Mouse (Mus musculus) E14TG2a.4 (cell line): ENCODE measurements around the gene Minos1.
A peak's percentile ranks its signal among the peaks of the same experiment; 100 is the strongest.

Experiments used
- H3K27me3 ChIP-seq: 2 replicates; pipeline ENCODE4 v1.6.1; 2014; ENCODE audit warnings: low read length, control low read depth; ENCODE audit not compliant: insufficient read depth
- H3K36me3 ChIP-seq: 2 replicates; pipeline ENCODE4 v1.6.1; 2014; ENCODE audit warnings: low read length, control low read depth; ENCODE audit not compliant: insufficient read depth
- H3K4me1 ChIP-seq: replicated peaks from 2 replicates; pipeline ENCODE4 v1.6.1; 2014; ENCODE audit warnings: low read depth, low read length, control low read depth
- H3K4me3 ChIP-seq: replicated peaks from 2 replicates; pipeline ENCODE4 v1.5.1; 2014; ENCODE audit warnings: mild to moderate bottlenecking, low read length
- H3K9me3 ChIP-seq: 2 replicates; pipeline ENCODE4 v1.6.1; 2014; ENCODE audit warnings: low read length, control low read depth
- CTCF ChIP-seq: conservative IDR thresholded peaks from 2 replicates; pipeline ENCODE4 v1.5.1; 2014; ENCODE audit warnings: low read length
- NANOG ChIP-seq: IDR thresholded peaks from 2 replicates; pipeline ENCODE4 v1.6.1; 2014; ENCODE audit warnings: borderline replicate concordance, low read length, mixed read lengths
- POU5F1 ChIP-seq: IDR thresholded peaks from 2 replicates; pipeline ENCODE4 v1.6.1; 2014; ENCODE audit warnings: low read length, borderline replicate concordance

The Minos1 gene

GRCm38 (mm10) chr4:139169748-139170279 is 38.9 kb upstream of the Minos1 start:
- Histone ChIP-seq H3K36me3 (no peaks in the 10 kb centered on the region), H3K4me3 (peak overlapping the region; percentile 35), H3K9me3 (peaks cover 9% of the 10 kb centered on the region), H3K4me1 (peaks cover 36% of the 10 kb centered on the region), H3K27me3 (peaks cover 11% of the 10 kb centered on the region)
- TF ChIP-seq CTCF: no peak
- no peak for TF ChIP-seq POU5F1
- TF ChIP-seq NANOG: no peak

DNA sequence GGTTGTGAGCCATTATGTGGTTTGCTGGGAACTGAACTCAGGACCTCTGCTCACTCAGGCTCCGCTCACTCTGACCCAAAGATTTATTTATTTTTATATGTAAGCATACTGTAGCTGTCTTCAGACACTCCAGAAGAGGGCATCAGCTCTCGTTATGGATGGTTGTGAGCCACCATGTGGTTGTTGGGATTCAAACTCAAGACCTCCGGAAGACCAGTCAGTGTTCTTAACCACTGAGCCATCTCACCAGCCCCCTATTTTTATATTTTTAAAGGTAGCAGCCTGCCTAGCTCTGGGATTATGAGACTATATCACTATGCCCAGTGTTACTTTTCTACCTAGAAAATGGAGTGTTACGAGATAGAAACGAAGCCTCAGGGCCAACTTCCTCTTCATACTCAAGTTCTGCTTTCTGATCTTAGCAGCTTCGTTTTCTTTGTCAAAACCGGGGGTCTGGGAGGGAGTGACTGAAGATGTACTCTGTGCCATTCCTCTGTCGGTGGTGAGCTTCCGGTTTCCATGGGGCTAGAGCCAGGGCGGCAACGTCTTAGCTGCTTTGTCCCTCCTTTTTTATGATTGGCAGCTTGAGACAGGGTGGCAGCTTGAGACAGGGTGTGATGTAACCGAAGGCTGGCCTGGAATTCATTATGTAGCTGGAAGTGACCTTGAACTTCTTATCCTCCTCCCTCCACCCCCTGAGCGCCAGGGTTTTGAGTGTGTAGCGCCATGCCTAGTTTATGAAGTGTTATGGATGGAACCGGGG is 38.3 kb upstream of the Minos1 start:
- peak overlapping the region; percentile 35 for H3K4me3 ChIP-seq
- peaks cover 8% of the 10 kb centered on the region; the same call in 1 of the 2 replicates for H3K27me3 ChIP-seq
- TF ChIP-seq CTCF: no peak
- no peak for TF ChIP-seq NANOG
- no peak for TF ChIP-seq POU5F1
- H3K36me3 ChIP-seq: no peaks in the 10 kb centered on the region
- H3K4me1 ChIP-seq: peaks cover 38% of the 10 kb centered on the region
- H3K9me3 ChIP-seq: peaks cover 9% of the 10 kb centered on the region

- no peak for TF ChIP-seq POU5F1
- no peak for TF ChIP-seq CTCF
- TF ChIP-seq NANOG: no peak
- Histone ChIP-seq H3K27me3 (peaks cover 8% of the 10 kb centered on the region; the same call in 1 of the 2 replicates), H3K4me1 (peaks cover 38% of the 10 kb centered on the region)
These were observed 36.2 kb upstream of the Minos1 start for GRCm38 (mm10) chr4:139167107-139167506.

DNA sequence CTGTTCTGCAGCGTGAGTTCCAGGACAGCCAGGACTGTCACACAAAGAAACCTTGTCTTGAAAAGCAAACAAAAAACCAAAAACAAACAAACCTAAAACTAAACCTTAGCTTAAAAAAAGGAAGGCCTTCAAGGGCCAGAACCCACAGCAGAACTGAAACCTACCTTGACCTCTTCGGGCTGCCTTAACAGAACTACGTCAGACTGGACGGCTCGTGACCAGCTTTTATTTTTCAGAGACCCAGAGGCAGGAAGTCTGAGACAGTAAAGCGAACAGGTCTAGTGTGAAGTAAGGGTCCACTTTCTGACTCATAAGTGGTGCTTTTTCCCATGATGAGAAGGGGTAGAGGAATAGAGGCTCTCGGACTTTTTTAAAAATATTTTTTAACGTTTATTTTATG is 35.3 kb upstream of the Minos1 start:
- TF ChIP-seq NANOG (no peak), POU5F1 (no peak)
- Histone ChIP-seq H3K4me1 (peaks cover 38% of the 10 kb centered on the region), H3K4me3 (no peak overlapping the region), H3K36me3 (no peaks in the 10 kb centered on the region), H3K9me3 (no peaks in the 10 kb centered on the region), H3K27me3 (peaks cover 8% of the 10 kb centered on the region; the same call in 1 of the 2 replicates)

More at GRCm38 (mm10) chr4:139167107-139167506, 36.2 kb upstream of the Minos1 start:
- Histone ChIP-seq H3K36me3 (no peaks in the 10 kb centered on the region), H3K9me3 (peaks cover 6% of the 10 kb centered on the region), H3K4me3 (no peak overlapping the region)

DNA sequence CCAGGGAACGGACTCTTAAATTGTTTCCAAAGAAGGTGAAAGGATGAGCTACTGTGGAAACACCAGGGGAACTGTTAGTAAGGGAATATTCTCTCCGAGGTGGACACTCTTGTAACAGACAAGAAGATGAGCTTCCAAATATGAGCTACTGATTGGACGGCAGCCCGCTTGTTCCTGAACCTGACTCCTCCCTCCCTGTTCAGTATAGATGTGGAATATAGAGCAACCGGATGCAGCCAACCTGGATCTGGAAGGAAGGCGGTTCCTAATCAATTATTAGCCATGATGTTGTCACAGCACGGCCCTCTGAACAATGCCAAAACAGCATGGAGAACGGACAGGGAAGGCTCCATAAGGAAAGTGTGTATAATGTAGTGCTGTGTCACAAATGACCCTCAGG is 34.3 kb upstream of the Minos1 start:
- Histone ChIP-seq H3K27me3 (peaks cover 8% of the 10 kb centered on the region; the same call in 1 of the 2 replicates), H3K9me3 (no peaks in the 10 kb centered on the region), H3K36me3 (no peaks in the 10 kb centered on the region), H3K4me1 (peaks cover 30% of the 10 kb centered on the region), H3K4me3 (0 out of 2 replicates have a peak overlapping the region, but pooled peaks have one; percentile 13)
- TF ChIP-seq NANOG: no peak

DNA sequence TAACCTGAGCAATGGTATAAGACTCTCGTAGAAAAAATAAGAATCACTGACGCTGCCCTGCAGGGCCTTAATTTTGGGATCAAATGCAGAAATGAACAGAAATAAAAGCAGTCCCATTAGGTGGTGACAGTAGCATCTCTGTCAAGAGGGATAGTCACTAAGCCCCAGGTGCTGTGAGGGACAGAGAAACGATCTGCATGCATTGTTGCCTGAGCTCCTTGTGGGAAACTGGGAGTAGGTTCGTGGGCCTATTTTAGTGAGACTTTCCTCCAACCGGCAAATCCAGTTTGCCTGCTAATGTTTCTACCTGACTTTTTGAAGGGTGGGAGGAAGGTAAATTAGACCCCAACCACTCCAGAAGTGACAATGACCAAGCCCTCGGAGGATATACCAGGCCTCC is 33.2 kb upstream of the Minos1 start:
- H3K9me3 ChIP-seq: no peaks in the 10 kb centered on the region
- TF ChIP-seq POU5F1 (no peak), CTCF (no peak)
- H3K36me3 ChIP-seq: no peaks in the 10 kb centered on the region
- H3K4me3 ChIP-seq: no peak overlapping the region
- H3K27me3 ChIP-seq: peaks cover 8% of the 10 kb centered on the region; the same call in 1 of the 2 replicates
- H3K4me1 ChIP-seq: peaks cover 19% of the 10 kb centered on the region

DNA sequence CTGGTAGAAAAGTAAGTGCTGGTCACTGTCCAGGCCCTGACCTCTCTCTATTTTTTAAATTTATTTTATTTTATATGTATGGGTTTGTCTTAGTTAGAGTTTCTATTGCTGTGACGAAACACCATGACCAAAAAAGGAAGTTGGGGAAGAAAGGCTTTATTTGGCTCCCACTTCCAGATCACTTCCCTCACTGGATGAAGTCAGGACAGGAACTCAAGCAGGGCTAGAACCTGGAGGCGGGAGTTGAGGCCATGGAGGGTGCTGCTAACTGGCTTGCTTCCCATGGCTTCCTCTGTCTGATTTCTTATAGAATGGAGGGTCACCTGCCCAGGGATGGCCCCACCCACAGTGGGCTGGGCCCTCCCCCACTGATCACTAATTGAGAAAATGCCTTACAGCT is 30.2 kb upstream of the Minos1 start:
- Histone ChIP-seq H3K36me3 (no peaks in the 10 kb centered on the region), H3K9me3 (no peaks in the 10 kb centered on the region), H3K27me3 (peaks cover 11% of the 10 kb centered on the region; the same call in 1 of the 2 replicates), H3K4me3 (no peak overlapping the region), H3K4me1 (peaks cover 11% of the 10 kb centered on the region)
- no peak for TF ChIP-seq POU5F1

DNA sequence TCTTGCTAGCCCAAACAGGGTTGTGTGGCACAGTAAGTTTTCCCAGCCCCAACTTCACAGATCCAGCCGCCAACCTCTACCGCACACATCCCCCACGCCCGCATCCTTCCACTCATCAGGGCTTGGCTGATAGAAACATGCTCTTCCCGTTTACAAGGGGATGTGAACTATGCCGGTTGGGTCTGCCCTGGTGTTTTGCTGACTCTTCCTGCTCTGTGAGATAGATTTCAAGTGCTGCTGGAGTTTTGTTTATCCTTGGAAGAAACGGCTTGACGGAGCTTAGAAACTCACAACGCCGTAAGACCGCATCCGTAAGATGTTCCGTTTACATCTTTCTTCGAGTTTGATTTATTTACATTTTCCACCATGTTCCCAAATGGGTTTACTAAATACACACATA is 27.4 kb upstream of the Minos1 start:
- Histone ChIP-seq H3K36me3 (no peaks in the 10 kb centered on the region), H3K4me1 (peaks cover 19% of the 10 kb centered on the region), H3K9me3 (no peaks in the 10 kb centered on the region), H3K27me3 (peaks cover 16% of the 10 kb centered on the region), H3K4me3 (no peak overlapping the region)
- no peak for TF ChIP-seq NANOG
- no peak for TF ChIP-seq CTCF
- no peak for TF ChIP-seq POU5F1

DNA sequence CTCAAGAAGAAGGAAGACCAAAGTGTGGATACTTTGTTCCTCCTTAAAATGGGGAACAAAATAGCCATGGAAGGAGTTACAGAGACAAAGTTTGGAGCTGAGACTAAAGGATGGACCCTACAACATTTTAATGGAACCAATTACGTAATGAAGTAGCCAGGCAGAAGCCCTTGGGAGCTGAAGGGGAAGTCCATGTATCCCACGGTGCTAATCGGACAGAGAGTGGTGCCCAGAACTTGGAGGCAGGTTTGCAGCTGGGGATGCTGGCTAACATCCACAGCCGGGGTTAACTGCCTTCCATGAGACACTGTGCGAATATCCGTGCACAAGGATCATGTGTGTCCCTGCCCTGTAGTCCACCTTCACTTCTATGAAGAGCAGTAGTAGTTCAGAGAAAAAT is 25.6 kb upstream of the Minos1 start:
- H3K4me1 ChIP-seq: peaks cover 20% of the 10 kb centered on the region
- H3K9me3 ChIP-seq: peaks cover under 1% of the 10 kb centered on the region
- peaks cover 13% of the 10 kb centered on the region for H3K27me3 ChIP-seq
- TF ChIP-seq CTCF: no peak
- TF ChIP-seq NANOG: no peak
- TF ChIP-seq POU5F1: no peak
- no peaks in the 10 kb centered on the region for H3K36me3 ChIP-seq
- H3K4me3 ChIP-seq: no peak overlapping the region
